Mouse (Mus musculus): ENCODE measurements around the gene Ift122.

Ift122 gene

DNA sequence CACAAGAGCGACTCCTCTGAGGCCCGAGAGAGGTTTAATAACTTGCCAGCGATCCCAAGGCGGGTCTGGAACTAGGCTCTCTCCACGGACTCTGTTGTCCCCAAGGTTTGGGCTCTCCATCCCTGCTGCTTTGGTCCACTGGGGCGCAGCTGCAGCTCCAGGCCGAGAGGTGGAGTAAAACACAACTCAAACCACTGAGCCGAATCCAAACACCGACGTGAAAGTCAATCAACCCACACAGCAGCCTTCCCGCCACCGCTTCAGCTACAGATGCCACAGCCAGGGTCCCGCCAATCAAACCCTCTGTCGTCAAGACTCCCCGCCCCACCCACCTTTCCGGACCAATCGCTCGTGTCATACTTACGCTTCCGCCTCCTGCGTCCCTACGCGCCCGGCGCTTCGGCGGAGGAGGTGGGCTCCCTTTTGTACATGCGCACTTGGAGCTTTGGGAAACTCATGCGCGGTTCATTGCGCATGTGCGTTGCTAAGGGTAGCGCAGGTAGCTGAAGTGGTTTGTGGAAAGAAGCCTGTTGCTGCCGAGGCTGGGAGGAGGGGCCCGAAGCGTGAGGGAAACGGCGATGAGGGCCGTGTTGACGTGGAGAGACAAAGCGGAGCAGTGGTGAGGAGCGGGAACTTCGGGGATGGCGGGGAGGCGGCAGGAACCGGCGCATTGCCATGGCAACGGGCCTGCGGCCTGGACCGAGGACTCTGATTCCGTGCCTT, at the start of gene Ift122, which contains the start of gene Mbd4:
TSS of gene Ift122 (plus strand) at position 380 of the 723 bp plus-strand sequence.
TSS of gene Mbd4 (minus strand) at position 281 of the 723 bp plus-strand sequence.
- peak; percentile 99 for DNase-seq

DNA sequence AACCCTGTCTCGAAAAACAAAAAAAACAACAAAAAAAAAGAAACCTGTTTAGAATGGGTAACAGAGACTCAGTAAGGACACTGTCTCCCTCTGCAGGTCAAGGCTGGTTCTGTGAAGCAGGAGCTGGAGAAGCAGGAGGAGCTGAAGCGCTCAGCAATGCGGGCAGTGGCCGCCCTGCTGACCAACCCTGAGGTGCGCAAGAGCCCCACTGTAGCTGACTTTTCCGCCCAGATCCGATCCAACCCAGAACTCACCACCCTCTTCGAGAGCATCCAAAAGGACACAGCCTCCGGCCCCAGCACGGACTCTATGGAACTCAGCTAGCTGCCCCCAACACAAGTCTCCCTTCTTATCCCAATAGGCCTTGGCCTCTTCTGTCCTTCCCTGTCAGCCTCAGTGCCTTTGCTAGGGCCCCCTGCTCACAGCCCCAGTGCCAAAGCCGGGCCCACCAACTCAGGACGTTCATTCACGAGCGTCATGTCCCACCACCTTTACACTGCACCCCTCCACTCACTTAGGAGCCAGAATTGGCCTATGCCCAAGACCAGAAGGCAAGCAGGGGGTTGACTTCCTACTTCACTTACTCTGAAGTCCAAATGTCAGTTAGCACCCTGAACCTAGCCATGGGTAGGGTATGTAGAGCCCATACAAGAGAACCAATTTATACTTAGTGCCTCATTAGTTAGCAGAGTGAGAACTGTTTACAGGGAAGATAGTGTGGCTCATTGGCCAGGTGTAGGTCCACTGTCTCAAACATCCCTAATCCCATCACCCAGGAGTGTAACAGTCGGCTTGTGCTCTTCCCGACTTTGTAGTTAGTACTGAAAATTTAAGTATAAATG, 49.5 kb upstream of the Ift122 start:
- DNase-seq, result peak; percentile 68

DNA sequence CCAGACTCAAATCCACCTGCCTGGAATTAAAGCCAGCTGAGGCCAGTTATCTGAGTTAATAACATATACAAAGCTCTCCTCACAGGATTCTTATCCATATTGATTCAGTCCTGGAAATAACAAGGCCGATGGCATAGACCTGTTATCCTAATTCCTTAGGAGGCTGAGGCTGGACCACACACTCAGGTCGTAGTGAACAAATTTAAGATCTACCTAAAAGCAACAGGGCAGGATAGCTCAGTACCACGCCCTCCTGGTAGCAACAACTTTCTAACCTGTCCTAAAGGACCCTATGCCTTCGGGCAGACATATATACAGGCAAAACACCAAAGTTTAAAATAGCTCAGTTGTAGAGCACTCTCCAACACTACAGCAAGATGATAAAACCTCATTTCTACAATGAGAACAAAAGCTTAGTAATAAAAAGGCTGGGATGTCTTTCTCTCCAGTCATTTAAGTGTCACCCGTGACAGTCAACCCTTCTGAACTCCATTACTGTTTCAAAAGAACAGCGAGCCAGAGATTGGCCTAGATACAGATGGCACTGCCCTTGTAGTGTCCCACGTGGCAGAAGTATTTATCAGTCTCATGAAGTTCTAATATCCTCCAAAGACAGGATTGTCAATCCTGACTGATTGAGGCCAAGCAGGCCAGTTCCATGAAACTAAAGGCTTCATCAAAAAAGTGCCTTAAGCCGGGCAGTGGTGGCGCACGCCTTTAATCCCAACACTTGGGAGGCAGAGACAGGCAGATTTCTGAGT, 48.7 kb upstream of the Ift122 start:
- no peak for DNase-seq

GRCm38 (mm10) chr6:115807464-115808195, 45.6 kb upstream of the Ift122 start:
- DNase-seq, result no peak

GRCm38 (mm10) chr6:115808196-115808487, 45.1 kb upstream of the Ift122 start:
- no peak for DNase-seq

DNA sequence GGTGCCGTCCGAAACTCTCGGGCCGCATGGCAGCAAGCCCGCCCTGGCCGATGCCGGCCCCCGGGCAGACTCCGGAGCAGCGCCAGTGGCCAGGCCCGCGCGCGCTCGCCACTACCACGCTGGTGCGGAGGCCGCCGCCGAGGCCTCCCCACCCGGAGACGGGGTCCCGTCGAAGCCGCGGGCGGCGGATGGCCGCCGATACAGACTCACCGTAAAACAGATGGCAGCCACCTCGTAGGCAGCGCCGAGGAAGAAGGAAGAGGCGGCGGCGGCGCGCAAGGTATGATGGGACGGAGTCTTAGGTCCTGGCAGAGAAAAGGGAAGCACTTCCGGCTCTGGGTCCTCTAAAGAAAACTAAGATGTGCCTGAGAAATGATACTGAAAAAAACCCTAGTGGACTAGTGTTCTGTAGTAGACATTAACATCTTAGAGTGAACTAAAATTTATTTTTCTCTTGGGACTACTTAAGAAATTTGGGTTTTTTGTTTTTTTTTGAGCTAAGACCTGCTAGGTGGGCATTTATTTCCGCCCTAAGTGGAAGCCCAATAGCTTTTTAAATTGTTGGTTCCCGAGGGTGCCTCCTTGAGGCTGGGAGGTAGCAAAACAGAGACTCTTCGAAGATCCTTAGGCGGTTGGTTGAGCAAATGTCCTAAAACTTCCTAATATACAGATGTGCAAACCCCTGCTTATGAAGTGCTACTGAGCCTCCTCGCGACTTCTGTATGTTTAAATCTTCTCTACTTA, 44.6 kb upstream of the Ift122 start, which contains the start of gene Rpl32:
TSS of gene Rpl32 (minus strand) at position 260 of the 744 bp plus-strand sequence.
- DNase-seq, result peak; percentile 87

GRCm38 (mm10) chr6:115811606-115812005, 41.7 kb upstream of the Ift122 start:
- no peak for DNase-seq

- DNase-seq, result peak; percentile 80
Observed at GRCm38 (mm10) chr6:115814104-115814503, 39.2 kb upstream of the Ift122 start.

DNA sequence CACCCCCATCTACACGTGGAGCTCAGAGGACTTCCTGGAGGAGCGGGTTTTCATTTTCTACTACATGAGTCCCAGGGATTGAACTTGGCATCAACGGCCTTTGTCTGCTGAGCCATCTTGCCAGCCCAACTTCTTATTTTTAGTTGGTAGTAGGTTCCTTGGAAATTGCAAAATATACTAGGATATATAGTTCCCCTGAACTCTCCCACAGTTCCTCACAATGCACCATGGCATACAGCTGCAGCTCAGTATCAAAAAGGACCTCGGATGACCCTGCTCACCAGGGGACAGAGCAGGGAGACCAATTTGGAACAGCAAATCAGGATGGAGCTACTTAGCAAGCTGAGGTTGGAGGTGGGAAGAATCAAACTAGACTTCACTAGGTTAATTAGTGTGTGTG, 38.2 kb upstream of the Ift122 start:
- DNase-seq, result no peak

GRCm38 (mm10) chr6:115818129-115818528, 35.1 kb upstream of the Ift122 start:
- no peak for DNase-seq

DNA sequence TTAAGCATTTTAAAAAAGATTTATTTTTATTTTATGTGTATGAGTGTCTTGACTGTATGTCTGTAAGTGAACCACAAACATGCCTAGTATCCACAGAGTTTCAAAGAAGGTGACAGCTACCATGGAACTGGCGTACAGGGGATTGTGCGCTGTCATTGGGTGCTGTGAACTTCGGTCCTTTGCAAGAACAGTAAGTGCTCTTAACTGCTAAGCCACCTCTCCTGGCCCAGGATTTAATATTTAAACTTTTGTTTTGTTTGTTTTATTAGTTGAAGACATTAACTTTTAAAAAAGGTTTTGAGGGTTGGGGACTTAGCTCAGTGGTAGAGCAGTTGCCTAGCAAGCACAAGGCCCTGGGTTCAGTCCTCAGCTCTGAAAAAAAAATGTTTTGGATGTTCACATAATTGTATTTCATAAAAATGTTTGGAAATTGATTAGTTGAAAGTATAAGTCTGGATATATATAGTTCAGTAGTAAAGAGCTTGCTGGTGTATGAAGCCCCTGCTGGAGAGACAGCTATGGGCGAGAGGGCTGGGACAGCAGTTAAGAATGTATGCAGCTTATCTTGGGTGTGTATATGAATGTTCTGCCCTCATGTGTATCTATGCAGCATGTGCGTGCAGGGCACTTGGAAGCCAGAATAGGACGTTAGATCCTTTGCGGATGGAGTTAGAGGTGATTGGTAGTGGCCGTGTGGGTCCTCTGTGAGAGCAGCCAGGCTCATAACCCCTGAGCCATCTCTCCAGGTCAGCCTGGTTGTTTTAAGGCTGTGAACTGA, 31.9 kb upstream of the Ift122 start:
- peak; percentile 52 for DNase-seq

GRCm38 (mm10) chr6:115823850-115824464, 29.3 kb upstream of the Ift122 start:
- DNase-seq, result peak; percentile 88

DNA sequence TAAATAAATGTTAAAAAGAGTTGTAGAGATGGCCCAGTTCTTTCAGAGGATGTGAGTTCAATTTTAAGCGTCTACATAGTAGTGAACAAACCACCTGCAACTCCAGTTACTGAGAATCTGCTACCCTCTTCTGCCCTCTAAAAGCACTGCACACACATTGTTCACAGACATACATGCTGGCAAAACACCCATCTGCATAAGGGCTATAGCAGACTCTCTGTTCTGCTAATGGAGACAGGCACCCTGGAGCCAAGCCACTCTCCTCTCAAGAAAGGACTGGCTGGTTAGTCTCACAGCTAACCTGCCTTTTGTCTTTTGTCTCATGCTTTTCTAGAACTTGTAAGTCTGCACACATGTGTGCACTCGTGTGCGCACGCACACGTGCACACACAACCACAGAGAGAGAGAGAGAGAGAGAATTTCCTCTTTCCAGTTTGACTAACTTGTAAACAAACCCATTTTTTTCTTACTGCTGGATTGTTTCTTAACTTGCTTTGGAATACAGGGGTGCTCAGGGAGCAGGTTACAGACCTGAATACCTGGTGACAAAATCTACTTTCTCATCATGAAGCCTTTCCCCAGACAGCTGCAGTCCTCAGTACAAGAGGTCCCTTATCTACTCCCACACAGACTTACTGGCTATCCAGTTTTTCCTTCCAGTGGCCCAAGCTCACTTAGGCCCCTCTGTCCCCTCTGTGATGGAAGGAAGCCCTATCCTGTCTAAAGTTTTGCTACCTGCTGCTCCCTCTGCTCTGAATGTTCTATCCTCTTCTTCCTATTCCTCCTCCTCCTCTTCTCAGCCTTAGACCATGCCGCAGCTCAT, 22.3 kb upstream of the Ift122 start:
- DNase-seq, result no peak

DNA sequence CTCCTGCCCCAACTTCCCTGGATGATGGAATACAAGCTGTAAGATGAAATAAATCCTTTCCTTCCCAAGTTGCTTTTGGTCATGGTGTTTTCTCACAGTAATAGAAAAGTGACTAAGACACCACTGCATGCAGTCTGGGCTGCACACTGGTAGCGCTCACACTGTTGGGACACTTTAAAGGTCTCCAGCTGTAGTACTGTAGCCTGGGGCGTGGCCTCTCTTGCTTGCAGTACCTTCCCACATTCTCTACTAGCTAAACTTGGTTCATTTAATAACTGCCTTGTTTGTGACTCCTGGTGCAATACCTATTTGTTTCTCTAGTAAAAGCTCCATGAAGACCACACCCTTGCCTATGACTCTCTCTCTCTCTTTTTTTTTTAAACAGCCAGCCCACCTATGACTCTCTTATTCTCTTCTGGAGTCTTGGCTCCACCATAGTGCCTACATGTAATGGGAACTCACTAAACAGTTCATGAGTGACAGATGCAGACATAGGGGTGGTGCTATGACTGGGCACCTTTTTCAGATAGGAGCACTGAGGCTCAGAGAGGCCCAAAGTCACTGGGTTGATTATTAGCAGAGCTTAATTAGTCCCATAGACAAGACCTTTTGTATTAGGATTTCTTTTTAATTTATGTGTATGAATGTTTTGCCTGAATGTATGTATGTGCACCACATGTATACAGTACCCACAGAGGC, 21.0 kb upstream of the Ift122 start:
- DNase-seq, result no peak

- no peak for DNase-seq
Observed at GRCm38 (mm10) chr6:115833861-115834260, 19.4 kb upstream of the Ift122 start.

GRCm38 (mm10) chr6:115838161-115838597, 15.1 kb upstream of the Ift122 start, which contains the start of gene Efcab12:
Gene Efcab12, minus strand, starts transcription at chr6:115838412.
- peak; percentile 75 for DNase-seq

DNA sequence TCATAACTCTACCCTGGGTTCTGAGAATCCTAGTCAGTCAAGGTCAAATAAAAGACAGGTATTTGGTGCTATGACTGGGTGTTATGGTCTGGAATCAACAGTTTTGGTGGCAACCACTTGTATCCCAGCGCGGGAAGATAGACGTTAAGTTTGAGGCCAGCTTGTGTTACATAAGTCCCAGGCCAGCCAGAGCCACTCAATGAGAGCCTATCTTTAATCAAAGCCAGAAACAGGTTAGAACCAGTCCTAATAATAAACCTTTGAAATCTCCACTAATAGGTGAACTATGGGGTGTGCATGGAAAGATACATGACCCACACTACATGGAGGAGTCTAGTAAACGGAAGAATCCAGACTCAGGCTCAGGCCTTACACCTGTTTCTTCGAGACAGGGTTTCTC, 14.5 kb upstream of the Ift122 start:
- no peak for DNase-seq

DNA sequence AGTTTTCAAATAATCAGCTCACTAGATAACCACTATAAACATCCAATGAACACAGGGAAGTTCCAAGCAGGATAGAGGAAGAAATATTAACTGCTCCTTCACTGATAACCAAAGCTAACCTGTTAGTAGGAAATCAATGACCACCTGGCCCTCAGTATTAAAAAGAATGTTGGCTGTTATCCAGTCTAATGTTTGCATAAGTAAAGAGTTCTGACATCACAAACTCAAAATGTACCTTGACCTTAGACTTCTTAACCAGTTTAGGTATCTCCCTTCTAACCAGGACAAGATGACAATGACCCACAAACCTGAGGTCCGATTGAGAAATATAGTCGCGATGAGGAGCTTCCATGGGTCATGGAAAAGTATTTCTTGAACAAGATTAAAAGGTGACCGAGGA, 8.3 kb upstream of the Ift122 start:
- no peak for DNase-seq

Measured in liver (tissue).